Mouse (Mus musculus): ENCODE results near the gene Gm572. TPM values are rescaled to one million over a fixed set of nuclear protein-coding genes. Genes with fewer than 3 reads are reported as not detected.

Gene Gm572
- polyA plus RNA-seq, 1 experiment from 2014 or later = not detected

GRCm38 (mm10) chr4:148715396-148715795 lies 72.3 kb downstream of the Gm572 start:
- no peak overlapping the region for H3K4me2 ChIP-seq (replicated peaks)
- no peak overlapping the region for H3K9ac ChIP-seq
- 47% methylated on average over 3 of the region's 3 CpGs for WGBS
- no peaks in the 10 kb centered on the region for H3K27me3 ChIP-seq (ENCODE audit: control insufficient read depth, insufficient read depth, low read length)
- no peaks in the 10 kb centered on the region for H3K9me3 ChIP-seq (ENCODE audit: control insufficient read depth, low read length)
- H3K36me3 ChIP-seq (replicated peaks; ENCODE audit: control insufficient read depth, insufficient read depth) = no peaks in the 10 kb centered on the region
- no peak overlapping the region for H3K4me3 ChIP-seq (replicated peaks; ENCODE audit: low read length)
- ATAC-seq (ENCODE audit: low FRiP score) (no peak), DNase-seq (ENCODE audit: low spot score) (no peak)
- no peak overlapping the region for H3K27ac ChIP-seq
- peaks cover 10% of the 10 kb centered on the region for H3K4me1 ChIP-seq (replicated peaks; ENCODE audit: control insufficient read depth, insufficient read depth, low read length)

Other genes with a start within 250 kb of the Gm572 start
- gene Ubiad1, start 198.5 kb upstream of the Gm572 start, polyA plus RNA-seq (2014; fragmentation: Nextera tagmentation; extraction: Ambion mirVana) = 12.2 and 13.4 TPM in 2 replicates
- 30.2 and 36.1 TPM in 2 replicates for gene Mtor, start 194.7 kb upstream of the Gm572 start, polyA plus RNA-seq (2014; fragmentation: Nextera tagmentation; extraction: Ambion mirVana)
- 0.31 and 0.50 TPM in 2 replicates for gene Angptl7, start 142.9 kb upstream of the Gm572 start, polyA plus RNA-seq (2014; fragmentation: Nextera tagmentation; extraction: Ambion mirVana)
- 85.9 and 98.4 TPM in 2 replicates for gene Exosc10, start 84.9 kb upstream of the Gm572 start, polyA plus RNA-seq (2014; fragmentation: Nextera tagmentation; extraction: Ambion mirVana)
- 180 and 191 TPM in 2 replicates for gene Srm, start 51.8 kb upstream of the Gm572 start, polyA plus RNA-seq (2014; fragmentation: Nextera tagmentation; extraction: Ambion mirVana)
- gene Masp2, start 40.8 kb upstream of the Gm572 start, polyA plus RNA-seq (2014; fragmentation: Nextera tagmentation; extraction: Ambion mirVana) = 0.20 and 1.2 TPM in 2 replicates
- 80.4 and 91.1 TPM in 2 replicates for gene Tardbp, start 16.3 kb upstream of the Gm572 start, polyA plus RNA-seq (2014; fragmentation: Nextera tagmentation; extraction: Ambion mirVana)
- gene Casz1, start 161.1 kb downstream of the Gm572 start, polyA plus RNA-seq (2014; fragmentation: Nextera tagmentation; extraction: Ambion mirVana) = 6.6 and 7.1 TPM in 2 replicates

Measured in hindbrain, embryonic 14.5 days (tissue).